Mouse (Mus musculus) heart, postnatal 0 days (tissue): ENCODE data around the gene Rnf24.

Experiments used
- CTCF ChIP-seq: IDR thresholded peaks from 2 replicates; pipeline ENCODE4 v1.5.1; 2016; ENCODE audit warnings: antibody characterized with exemption, control low read depth, low read depth
- EP300 ChIP-seq: IDR thresholded peaks from 2 replicates; pipeline ENCODE4 v1.6.1; 2016; ENCODE audit warnings: antibody characterized with exemption, low read depth

- TF ChIP-seq EP300: no peak
- TF ChIP-seq CTCF: no peak
Measured at GRCm38 (mm10) chr2:131351968-131352746, 535 bp downstream of the Rnf24 start.
